Mouse (Mus musculus) heart, adult 2 months (tissue): ENCODE results near the gene Ube2r2. TPM values are rescaled to one million over a fixed set of nuclear protein-coding genes. Genes with fewer than 3 reads are reported as not detected.

ENCODE experiments used
- DNase-seq, 2 experiments: peaks; one replicate each; pipeline ENCODE4 v3.0.0; 2021
- H3K27ac ChIP-seq: fragments of 200-600 bp; 2 replicates; pipeline ENCODE4 v1.8.1; 2022
- H3K27me3 ChIP-seq: fragments of 200-500 bp; 2 replicates; pipeline ENCODE4 v1.6.1; 2012; ENCODE audit warnings: mild to moderate bottlenecking, low read length, inconsistent platforms, mixed read lengths; ENCODE audit not compliant: control insufficient read depth, insufficient read depth
- H3K36me3 ChIP-seq: fragments of 200-500 bp; 2 replicates; pipeline ENCODE4 v1.6.1; 2012; ENCODE audit warnings: low read length, inconsistent platforms; ENCODE audit not compliant: control insufficient read depth, insufficient read depth
- H3K4me1 ChIP-seq: fragments of 200-500 bp; 2 replicates; pipeline ENCODE4 v1.6.1; 2011; ENCODE audit warnings: low read length; ENCODE audit not compliant: control insufficient read depth, insufficient read depth
- H3K4me3 ChIP-seq: fragments of 200-600 bp; 2 replicates; pipeline ENCODE4 v1.8.1; 2022
- H3K79me2 ChIP-seq: fragments of 200-500 bp; replicated peaks from 2 replicates; pipeline ENCODE4 v1.6.1; 2012; ENCODE audit warnings: mild to moderate bottlenecking, inconsistent platforms, low read length, moderate library complexity, mixed read lengths; ENCODE audit not compliant: control insufficient read depth, insufficient read depth
- H3K9ac ChIP-seq: fragments of 200-500 bp; 2 replicates; pipeline ENCODE4 v1.6.1; 2012; ENCODE audit warnings: low read depth, mild to moderate bottlenecking, control low read depth, inconsistent platforms, low read length, mixed read lengths
- CTCF ChIP-seq: fragments of 200-600 bp; IDR thresholded peaks from 2 replicates; pipeline ENCODE4 v1.8.1; 2022; ENCODE audit warnings: antibody characterized with exemption, mild to moderate bottlenecking, moderate library complexity
- EP300 ChIP-seq: fragments of 200-500 bp; IDR thresholded peaks from 2 replicates; pipeline ENCODE4 v1.6.1; 2011; ENCODE audit warnings: low read depth, low read length, control low read depth; ENCODE audit not compliant: insufficient read depth
- POLR2A ChIP-seq: fragments of 200-500 bp; IDR thresholded peaks from 2 replicates; pipeline ENCODE4 v1.6.1; 2011; ENCODE audit warnings: mild to moderate bottlenecking, low read depth, low read length, control low read depth; ENCODE audit not compliant: insufficient read depth
- WGBS: fragments of 180-500 bp; shearing (Covaris S2); methylation state at CpG from one replicate; pipeline ENCODE4 v1.1.7; 2018; 5-methylcytosine and 5-hydroxymethylcytosine counted together
- intact Hi-C: fragments of 180-260 bp; cut with DNase I; formaldehyde crosslinking; loops from one replicate; pipeline ENCODE4 v1.15.1; 2025
- polyA plus RNA-seq: library from polyadenylated mRNA; depleted of rRNA; stranded (reverse); fragments of >200 nt; gene quantifications from 2 replicates; pipeline ENCODE4 v1.2.3, GENCODE M21; 2012; rRNA removed
- total RNA-seq, 2 experiments: library from RNA; stranded (reverse); gene quantifications; 2 replicates each; pipeline ENCODE4 v1.2.3; 2021

Ube2r2 gene
- total and polyA plus RNA-seq, 3 experiments, result 52.7 to 133 (median 121) TPM

DNA sequence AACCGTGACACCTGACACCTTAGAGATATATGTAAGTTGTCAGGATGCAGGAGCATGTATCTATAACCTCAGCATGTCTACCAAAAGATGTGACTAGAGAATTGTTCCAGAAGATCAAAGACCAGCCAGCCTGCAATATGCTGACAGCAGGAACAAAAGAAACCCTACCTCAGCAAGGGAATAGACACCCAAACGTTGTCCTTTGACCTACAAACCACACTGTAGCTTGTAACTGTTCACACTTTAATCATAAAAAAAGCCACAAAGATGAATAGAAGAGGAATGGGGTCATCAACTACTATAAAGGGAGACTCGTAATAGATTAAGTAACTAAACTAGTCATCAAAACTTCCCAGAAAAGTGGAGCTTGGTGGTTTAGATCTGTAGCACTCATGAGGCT is 105.4 kb downstream of the Ube2r2 start:
- intact Hi-C loops, result no loop called here
- Histone ChIP-seq H3K9ac (no peak overlapping the region), H3K4me1 (no peaks in the 10 kb centered on the region), H3K79me2 (peaks cover 3% of the 10 kb centered on the region), H3K27ac (no peak overlapping the region), H3K4me3 (no peak overlapping the region), H3K27me3 (no peaks in the 10 kb centered on the region), H3K36me3 (no peaks in the 10 kb centered on the region)
- 79% methylated on average over 3 of the region's 3 CpGs for WGBS
- no peak for DNase-seq
- TF ChIP-seq CTCF (no peak), POLR2A (no peak), EP300 (no peak)

Other genes starting within 250 kb of the Ube2r2 start
- gene Spink4, start 215.7 kb upstream of the Ube2r2 start, total RNA-seq, result under 1 TPM in 1 of 2 experiments, not detected in 1; 0.68 TPM
- 1.7 and 3.6 TPM in 2 replicates for gene Spink4, start 215.7 kb upstream of the Ube2r2 start, polyA plus RNA-seq
- gene Bag1, start 187.4 kb upstream of the Ube2r2 start, total RNA-seq, result 100 to 1,000 TPM; 263 to 301 TPM
- gene Bag1, start 187.4 kb upstream of the Ube2r2 start, polyA plus RNA-seq, result 88.7 and 97.0 TPM in 2 replicates
- gene Chmp5, start 187.3 kb upstream of the Ube2r2 start, total RNA-seq, result 10 to 100 TPM; 32.7 to 36.6 TPM
- 12.7 and 21.5 TPM in 2 replicates for gene Chmp5, start 187.3 kb upstream of the Ube2r2 start, polyA plus RNA-seq
- 10 to 100 TPM; 18.9 to 19.8 TPM for gene Nfx1, start 164.8 kb upstream of the Ube2r2 start, total RNA-seq
- 16.9 and 30.6 TPM in 2 replicates for gene Nfx1, start 164.8 kb upstream of the Ube2r2 start, polyA plus RNA-seq
- 10 to 100 TPM; 21.6 to 33.0 TPM for gene Aqp7, start 87.6 kb upstream of the Ube2r2 start, total RNA-seq
- 32.7 and 53.4 TPM in 2 replicates for gene Aqp7, start 87.6 kb upstream of the Ube2r2 start, polyA plus RNA-seq
- not detected for gene Aqp3, start 37.6 kb upstream of the Ube2r2 start, total RNA-seq
- 0.20 and 4.2 TPM in 2 replicates for gene Aqp3, start 37.6 kb upstream of the Ube2r2 start, polyA plus RNA-seq
- 10 to 100 TPM; 14.9 to 16.4 TPM for gene Nol6, start 11.3 kb upstream of the Ube2r2 start, total RNA-seq
- gene Nol6, start 11.3 kb upstream of the Ube2r2 start, polyA plus RNA-seq, result 17.6 and 21.2 TPM in 2 replicates
- 10 to 100 TPM; 50.3 to 57.4 TPM for gene Ubap2, start 139.4 kb downstream of the Ube2r2 start, total RNA-seq
- gene Ubap2, start 139.4 kb downstream of the Ube2r2 start, polyA plus RNA-seq, result 34.0 and 44.5 TPM in 2 replicates
- gene Dcaf12, start 179.1 kb downstream of the Ube2r2 start, total RNA-seq, result 10 to 100 TPM; 31.5 to 57.9 TPM
- 26.5 and 32.4 TPM in 2 replicates for gene Dcaf12, start 179.1 kb downstream of the Ube2r2 start, polyA plus RNA-seq
- gene Ubap1, start 213.3 kb downstream of the Ube2r2 start, total RNA-seq, result 10 to 100 TPM; 37.3 to 43.7 TPM
- gene Ubap1, start 213.3 kb downstream of the Ube2r2 start, polyA plus RNA-seq, result 21.8 and 37.1 TPM in 2 replicates